Comparison of ENCODE assay signal across 21 mouse cellular contexts in the genomic region with DNA sequence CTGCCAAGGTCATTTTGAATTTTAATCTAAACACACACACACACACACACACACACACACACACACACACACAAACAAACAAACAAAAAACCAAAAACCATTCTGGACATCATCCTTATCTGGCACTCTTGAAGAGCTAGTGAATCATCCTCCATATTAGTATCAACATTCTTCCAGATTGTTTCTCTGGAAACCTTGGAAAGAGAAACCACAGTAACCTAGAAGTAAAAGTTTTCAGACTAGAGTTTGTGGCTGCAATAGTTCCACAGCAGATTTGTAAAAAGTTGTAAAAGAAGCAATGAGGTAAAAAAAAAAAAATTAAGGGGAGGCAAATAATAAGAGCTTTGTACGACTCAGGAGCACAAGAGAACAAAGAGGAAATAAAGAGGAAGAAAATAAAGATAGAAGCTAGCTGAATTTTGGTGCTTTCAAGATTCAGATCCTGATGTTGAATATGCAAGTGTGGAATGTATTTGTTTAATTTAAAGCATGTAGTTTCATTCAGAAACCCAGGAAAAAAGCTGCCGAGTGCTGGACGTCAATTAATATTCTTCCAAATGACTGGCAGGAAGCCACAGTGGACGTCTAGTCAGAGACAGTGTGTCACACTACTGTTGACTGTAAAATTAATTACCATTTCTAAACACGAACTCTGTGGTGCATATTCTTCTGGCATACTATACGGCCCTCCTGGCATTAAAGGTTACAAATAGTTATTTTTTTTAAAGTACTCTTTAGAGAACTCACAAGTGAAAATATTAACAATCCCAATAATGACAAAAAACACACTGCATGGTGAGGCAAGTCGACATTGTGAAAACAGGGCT.
DNase-seq lines count a peak whose midpoint lies in the region; ATAC-seq and TF ChIP-seq lines count a peak whose summit lies in the region.
"Had no signal": no experiment of that assay in that cellular context is flagged by ENCODE, and none has a peak within 500 bp of the region (broad histone marks: within the 10 kb centered on the region; RNA-seq: fewer than 3 reads in every experiment).

No protein-coding gene starts in this region.

- DNase-seq in forebrain, embryonic 10.5 days (ENCODE audit: extremely low spot score, low spot score), result no peak
- peak; percentile 61 for DNase-seq in lung, embryonic 14.5 days
- no peak for DNase-seq in lung, adult 2 months
- peak; percentile 82 for DNase-seq in brain, embryonic 14.5 days (ENCODE audit: low read depth)
- DNase-seq in ovary, adult 18-20 months (ENCODE audit: low spot score), result no peak
- DNase-seq: cerebellum, adult 11 months; cerebellum, postnatal 14 days; gastrocnemius, postnatal 25 days; heart, adult 2 months; liver; right cerebral cortex, postnatal 25 days; thymus, adult 18-20 months; thymus, postnatal 4 days had no signal

- no peaks in the 10 kb centered on the region for H3K36me3 ChIP-seq in forebrain, embryonic 13.5 days (ENCODE audit: poor library complexity, severe bottlenecking)
- H3K36me3 ChIP-seq in forebrain, embryonic 10.5 days (replicated peaks), result no peaks in the 10 kb centered on the region
- no peaks in the 10 kb centered on the region for H3K36me3 ChIP-seq in lung, embryonic 14.5 days (ENCODE audit: insufficient read depth)
- no peaks in the 10 kb centered on the region for H3K36me3 ChIP-seq in hindbrain, embryonic 16.5 days (ENCODE audit: control insufficient read depth, insufficient read depth, low read length)
- H3K36me3 ChIP-seq: heart, embryonic 15.5 days; neural tube, embryonic 15.5 days; stomach, embryonic 15.5 days had no signal

- H3K9me3 ChIP-seq in forebrain, embryonic 13.5 days (replicated peaks), result no peaks in the 10 kb centered on the region
- no peaks in the 10 kb centered on the region for H3K9me3 ChIP-seq in forebrain, embryonic 10.5 days
- H3K9me3 ChIP-seq in lung, embryonic 14.5 days (ENCODE audit: low read depth, low read length), result no peaks in the 10 kb centered on the region
- H3K9me3 ChIP-seq in hindbrain, embryonic 16.5 days (ENCODE audit: control insufficient read depth, low read length), result no peaks in the 10 kb centered on the region
- H3K9me3 ChIP-seq: heart, embryonic 15.5 days; neural tube, embryonic 15.5 days; stomach, embryonic 15.5 days had no signal

- peak; percentile 88 for ATAC-seq in forebrain, embryonic 13.5 days
- ATAC-seq in lung, embryonic 14.5 days (ENCODE audit: insufficient read depth), result peak; percentile 60; the same call in 1 of the 2 replicates
- ATAC-seq in hindbrain, embryonic 16.5 days, result 0 out of 2 replicates have a peak, but pooled peaks have one; percentile 61
- ATAC-seq: activated CD4-positive, CD25-positive, alpha-beta regulatory T cell, adult 4 months; intestine, embryonic 16.5 days had no signal

- no peaks in the 10 kb centered on the region for H3K4me1 ChIP-seq in forebrain, embryonic 13.5 days
- H3K4me1 ChIP-seq in forebrain, embryonic 10.5 days, result no peaks in the 10 kb centered on the region
- no peaks in the 10 kb centered on the region for H3K4me1 ChIP-seq in lung, embryonic 14.5 days (ENCODE audit: insufficient read depth)
- no peaks in the 10 kb centered on the region for H3K4me1 ChIP-seq in lung, adult 2 months (ENCODE audit: control insufficient read depth, insufficient read depth, low read length)
- H3K4me1 ChIP-seq in hindbrain, embryonic 16.5 days (ENCODE audit: control insufficient read depth, insufficient read depth, low read depth, low read length), result no peaks in the 10 kb centered on the region
- H3K4me1 ChIP-seq: heart, embryonic 15.5 days; neural tube, embryonic 15.5 days; stomach, embryonic 15.5 days had no signal

- H3K4me2 ChIP-seq in forebrain, embryonic 13.5 days, result no peak overlapping the region
- H3K4me2 ChIP-seq in lung, embryonic 14.5 days, result no peak overlapping the region
- no peak overlapping the region for H3K4me2 ChIP-seq in hindbrain, embryonic 16.5 days (ENCODE audit: low read length)
- H3K4me2 ChIP-seq: heart, embryonic 15.5 days; neural tube, embryonic 15.5 days; stomach, embryonic 15.5 days had no signal

- no peak for TF ChIP-seq CTCF in lung, embryonic 14.5 days (IDR thresholded peaks at IDR 0.05; ENCODE audit: low read depth)
- no peak for TF ChIP-seq CTCF in lung, adult 2 months (IDR thresholded peaks at IDR 0.05; ENCODE audit: insufficient read depth, low read length)
- no peak for TF ChIP-seq CTCF in brain, embryonic 14.5 days (IDR thresholded peaks at IDR 0.05; ENCODE audit: borderline replicate concordance, extremely low read depth, insufficient read depth, insufficient read length)

- no peak for TF ChIP-seq POLR2A in lung, adult 2 months (IDR thresholded peaks at IDR 0.05; ENCODE audit: borderline replicate concordance, extremely low read depth, low read depth, low read length)
- no peak for TF ChIP-seq POLR2A in brain, embryonic 14.5 days (IDR thresholded peaks at IDR 0.05; ENCODE audit: borderline replicate concordance, extremely low read depth, insufficient read depth, insufficient read length, poor library complexity, severe bottlenecking)

- H3K9ac ChIP-seq in forebrain, embryonic 13.5 days, result no peak overlapping the region
- H3K9ac ChIP-seq in lung, embryonic 14.5 days, result no peak overlapping the region
- no peak overlapping the region for H3K9ac ChIP-seq in hindbrain, embryonic 16.5 days (ENCODE audit: low read depth, low read length)
- H3K9ac ChIP-seq: heart, embryonic 15.5 days; neural tube, embryonic 15.5 days; stomach, embryonic 15.5 days had no signal

- H3K27ac ChIP-seq in forebrain, embryonic 13.5 days, result no peak overlapping the region
- no peak overlapping the region for H3K27ac ChIP-seq in forebrain, embryonic 10.5 days
- no peak overlapping the region for H3K27ac ChIP-seq in lung, embryonic 14.5 days (ENCODE audit: low read depth)
- H3K27ac ChIP-seq in hindbrain, embryonic 16.5 days (ENCODE audit: low read depth, low read length), result no peak overlapping the region
- H3K27ac ChIP-seq: heart, adult 2 months; heart, embryonic 15.5 days; kidney, postnatal 0 days; neural tube, embryonic 15.5 days; stomach, embryonic 15.5 days had no signal

- no peaks in the 10 kb centered on the region for H3K27me3 ChIP-seq in forebrain, embryonic 13.5 days
- no peaks in the 10 kb centered on the region for H3K27me3 ChIP-seq in forebrain, embryonic 10.5 days (ENCODE audit: poor library complexity, severe bottlenecking)
- no peaks in the 10 kb centered on the region for H3K27me3 ChIP-seq in lung, embryonic 14.5 days (ENCODE audit: insufficient read depth, low read length)
- no peaks in the 10 kb centered on the region for H3K27me3 ChIP-seq in hindbrain, embryonic 16.5 days (replicated peaks; ENCODE audit: control insufficient read depth, insufficient read depth, low read length)
- H3K27me3 ChIP-seq: heart, embryonic 15.5 days; neural tube, embryonic 15.5 days; stomach, embryonic 15.5 days had no signal

- WGBS in forebrain, embryonic 13.5 days, result 41% methylated on average over 7 of the region's 7 CpGs
- 76% methylated on average over 7 of the region's 7 CpGs for WGBS in forebrain, embryonic 10.5 days
- 24% methylated on average over 7 of the region's 7 CpGs for WGBS in lung, embryonic 14.5 days
- WGBS in lung, adult 2 months, result 25% methylated on average over 7 of the region's 7 CpGs
- 32% methylated on average over 7 of the region's 7 CpGs for WGBS in hindbrain, embryonic 16.5 days

- H3K4me3 ChIP-seq in forebrain, embryonic 13.5 days, result no peak overlapping the region
- no peak overlapping the region for H3K4me3 ChIP-seq in forebrain, embryonic 10.5 days
- H3K4me3 ChIP-seq in lung, embryonic 14.5 days (ENCODE audit: low read depth, low read length), result no peak overlapping the region
- H3K4me3 ChIP-seq in lung, adult 2 months (replicated peaks; ENCODE audit: extremely low read depth, low read depth, low read length), result no peak overlapping the region
- no peak overlapping the region for H3K4me3 ChIP-seq in hindbrain, embryonic 16.5 days (ENCODE audit: low read length)
- H3K4me3 ChIP-seq: heart, adult 2 months; heart, embryonic 15.5 days; neural tube, embryonic 15.5 days; stomach, embryonic 15.5 days had no signal

Comparison
In these comparisons a context has a peak if more than half of its experiments do, and no peak if none do; other contexts are left out.
1. DNase-seq: peak in lung, embryonic 14.5 days (single experiment) and brain, embryonic 14.5 days (single experiment); none in forebrain, embryonic 10.5 days (single experiment), lung, adult 2 months (single experiment) and ovary, adult 18-20 months (single experiment).
2. Peak in every context shown above with its lines, with median percentiles within 50 percentile points of each other: ATAC-seq.